Comparison of ENCODE assay signal across 21 mouse cellular contexts in the genomic region with DNA sequence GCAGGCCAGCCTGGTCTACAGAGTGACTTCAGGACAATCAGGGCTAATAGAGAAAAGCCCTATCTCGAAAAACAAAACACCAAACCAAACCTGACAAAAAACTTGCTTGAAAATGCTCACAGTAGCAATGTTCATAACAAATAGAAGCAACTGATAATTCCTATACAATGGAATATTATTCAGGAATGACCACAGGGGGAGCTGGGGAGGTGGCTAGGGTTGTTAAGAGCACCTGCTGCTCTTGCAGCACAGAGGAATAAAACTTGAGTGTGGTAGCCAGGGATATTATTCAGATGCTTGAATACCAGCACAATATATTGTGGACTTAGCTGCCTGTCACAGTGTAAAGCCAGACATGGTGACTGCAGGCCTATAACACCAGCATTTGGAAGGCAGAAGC.
DNase-seq lines count a peak whose midpoint lies in the region; ATAC-seq and TF ChIP-seq lines count a peak whose summit lies in the region.
"Had no signal": no experiment of that assay in that cellular context is flagged by ENCODE, and none has a peak within 500 bp of the region (broad histone marks: within the 10 kb centered on the region; RNA-seq: fewer than 3 reads in every experiment).

No protein-coding gene starts in this region.

- 0 out of 2 replicates have a peak, but pooled peaks have one; percentile 14 for TF ChIP-seq CTCF in forebrain, postnatal 0 days (IDR thresholded peaks at IDR 0.05; ENCODE audit: low read depth)
- TF ChIP-seq CTCF in layer of hippocampus, adult 2 months (conservative IDR thresholded peaks at IDR 0.05) = peak; percentile 59
- TF ChIP-seq CTCF in cortical plate, adult 2 months (IDR thresholded peaks at IDR 0.05; ENCODE audit: extremely low read depth, insufficient read depth, low read length) = 0 out of 2 replicates have a peak, but pooled peaks have one; percentile 12

- DNase-seq in forebrain, postnatal 0 days = no peak
- DNase-seq in forebrain, embryonic 11.5 days (ENCODE audit: low spot score) = no peak
- DNase-seq in layer of hippocampus, adult 2 months (ENCODE audit: low spot score in 2 of 2) = no peak
- no peak for DNase-seq in layer of hippocampus, adult 9-10 months (ENCODE audit: low spot score)
- DNase-seq in midbrain, embryonic 10.5 days (ENCODE audit: low spot score) = no peak
- DNase-seq in urinary bladder, postnatal 36 days (ENCODE audit: low spot score in 2 of 2) = no peak
- DNase-seq: adrenal gland, postnatal 25 days; cerebellum, adult 11 months; cerebellum, adult 9-11 months; heart, postnatal 10 days; kidney, adult 2 months; kidney, postnatal 10 days; liver, postnatal 0 days had no signal

- peaks cover 13% of the 10 kb centered on the region for H3K4me1 ChIP-seq in forebrain, postnatal 0 days (ENCODE audit: insufficient read depth)
- H3K4me1 ChIP-seq in forebrain, embryonic 11.5 days (replicated peaks; ENCODE audit: control insufficient read depth, insufficient read depth, low read length) = peaks cover 13% of the 10 kb centered on the region
- H3K4me1 ChIP-seq in midbrain, embryonic 10.5 days = peaks cover 75% of the 10 kb centered on the region
- peaks cover 33% of the 10 kb centered on the region for H3K4me1 ChIP-seq in midbrain, embryonic 13.5 days (replicated peaks)
- H3K4me1 ChIP-seq in cortical plate, adult 2 months (ENCODE audit: control insufficient read depth, insufficient read depth, low read length) = peaks cover 1% of the 10 kb centered on the region

- WGBS in forebrain, postnatal 0 days = 75% methylated on average over 1 of the region's 1 CpGs
- 80% methylated on average over 1 of the region's 1 CpGs for WGBS in forebrain, embryonic 11.5 days
- WGBS in midbrain, embryonic 10.5 days = 87% methylated on average over 1 of the region's 1 CpGs
- WGBS in midbrain, embryonic 13.5 days = 80% methylated on average over 1 of the region's 1 CpGs

- no peak overlapping the region for H3K9ac ChIP-seq in forebrain, postnatal 0 days
- no peak overlapping the region for H3K9ac ChIP-seq in forebrain, embryonic 11.5 days (ENCODE audit: low read length)
- no peak overlapping the region for H3K9ac ChIP-seq in midbrain, embryonic 13.5 days (replicated peaks)
- H3K9ac ChIP-seq: forebrain, embryonic 12.5 days; limb, embryonic 12.5 days; liver, postnatal 0 days; midbrain, embryonic 15.5 days had no signal

- no peak overlapping the region for H3K27ac ChIP-seq in forebrain, postnatal 0 days (ENCODE audit: low read depth, low read length)
- H3K27ac ChIP-seq in forebrain, embryonic 11.5 days (ENCODE audit: low read depth, low read length) = no peak overlapping the region
- no peak overlapping the region for H3K27ac ChIP-seq in layer of hippocampus, adult 2 months
- H3K27ac ChIP-seq in midbrain, embryonic 10.5 days (replicated peaks) = 0 out of 2 replicates have a peak overlapping the region, but pooled peaks have one; percentile 15
- no peak overlapping the region for H3K27ac ChIP-seq in midbrain, embryonic 13.5 days
- no peak overlapping the region for H3K27ac ChIP-seq in cortical plate, adult 2 months (ENCODE audit: insufficient read depth, low read length)
- H3K27ac ChIP-seq: forebrain, embryonic 12.5 days; hindbrain, embryonic 10.5 days; limb, embryonic 12.5 days; midbrain, embryonic 15.5 days had no signal

- H3K4me2 ChIP-seq in forebrain, postnatal 0 days (ENCODE audit: low read depth) = no peak overlapping the region
- no peak overlapping the region for H3K4me2 ChIP-seq in forebrain, embryonic 11.5 days (ENCODE audit: low read depth, low read length, severe bottlenecking)
- no peak overlapping the region for H3K4me2 ChIP-seq in midbrain, embryonic 13.5 days (replicated peaks)
- H3K4me2 ChIP-seq: forebrain, embryonic 12.5 days; heart, embryonic 11.5 days; limb, embryonic 12.5 days; liver, embryonic 11.5 days; midbrain, embryonic 15.5 days had no signal

- no peak for TF ChIP-seq POLR2A in cortical plate, adult 2 months (IDR thresholded peaks at IDR 0.05; ENCODE audit: extremely low read depth, insufficient read depth, low read length)

- H3K9me3 ChIP-seq in forebrain, postnatal 0 days (ENCODE audit: low read length) = no peaks in the 10 kb centered on the region
- no peaks in the 10 kb centered on the region for H3K9me3 ChIP-seq in forebrain, embryonic 11.5 days (ENCODE audit: control insufficient read depth, low read length)
- no peaks in the 10 kb centered on the region for H3K9me3 ChIP-seq in midbrain, embryonic 10.5 days (replicated peaks)
- H3K9me3 ChIP-seq in midbrain, embryonic 13.5 days = no peaks in the 10 kb centered on the region
- H3K9me3 ChIP-seq: forebrain, embryonic 12.5 days; hindbrain, embryonic 10.5 days; limb, embryonic 12.5 days; midbrain, embryonic 15.5 days had no signal

- no peaks in the 10 kb centered on the region for H3K27me3 ChIP-seq in forebrain, postnatal 0 days (ENCODE audit: insufficient read depth, low read length)
- no peaks in the 10 kb centered on the region for H3K27me3 ChIP-seq in forebrain, embryonic 11.5 days (ENCODE audit: control insufficient read depth, insufficient read depth, low read length)
- H3K27me3 ChIP-seq in midbrain, embryonic 10.5 days (ENCODE audit: low read depth, poor library complexity, severe bottlenecking) = no peaks in the 10 kb centered on the region
- no peaks in the 10 kb centered on the region for H3K27me3 ChIP-seq in midbrain, embryonic 13.5 days
- H3K27me3 ChIP-seq: forebrain, embryonic 12.5 days; limb, embryonic 12.5 days; midbrain, embryonic 15.5 days had no signal

- H3K4me3 ChIP-seq in forebrain, postnatal 0 days (ENCODE audit: low read depth, low read length) = no peak overlapping the region
- H3K4me3 ChIP-seq in forebrain, embryonic 11.5 days (ENCODE audit: low read depth, low read length) = no peak overlapping the region
- no peak overlapping the region for H3K4me3 ChIP-seq in layer of hippocampus, adult 2 months
- H3K4me3 ChIP-seq in midbrain, embryonic 10.5 days = no peak overlapping the region
- no peak overlapping the region for H3K4me3 ChIP-seq in midbrain, embryonic 13.5 days (replicated peaks)
- no peak overlapping the region for H3K4me3 ChIP-seq in cortical plate, adult 2 months (ENCODE audit: insufficient read depth, low read length)
- H3K4me3 ChIP-seq: forebrain, embryonic 12.5 days; hindbrain, embryonic 10.5 days; limb, embryonic 12.5 days; midbrain, embryonic 15.5 days had no signal

- no peaks in the 10 kb centered on the region for H3K36me3 ChIP-seq in forebrain, postnatal 0 days (ENCODE audit: insufficient read depth)
- no peaks in the 10 kb centered on the region for H3K36me3 ChIP-seq in forebrain, embryonic 11.5 days (ENCODE audit: control insufficient read depth, insufficient read depth, low read length)
- H3K36me3 ChIP-seq in midbrain, embryonic 10.5 days = peaks cover 3% of the 10 kb centered on the region; the same call in 1 of the 2 replicates
- H3K36me3 ChIP-seq in midbrain, embryonic 13.5 days = no peaks in the 10 kb centered on the region
- H3K36me3 ChIP-seq: forebrain, embryonic 12.5 days; hindbrain, embryonic 10.5 days; limb, embryonic 12.5 days; midbrain, embryonic 15.5 days had no signal

- no peak for ATAC-seq in forebrain, postnatal 0 days
- no peak for ATAC-seq in forebrain, embryonic 11.5 days (replicated peaks; ENCODE audit: low FRiP score)
- no peak for ATAC-seq in midbrain, embryonic 13.5 days
- ATAC-seq: liver, postnatal 0 days; midbrain, embryonic 15.5 days had no signal
